Comparison of ENCODE assay signal across 35 mouse cellular contexts in genomic region chr2:71157881-71158280, GRCm38 (mm10). TPM values are rescaled to one million over a fixed set of nuclear protein-coding genes. Genes with fewer than 3 reads are reported as not detected.
"Had no signal": no experiment of that assay in that cellular context is flagged by ENCODE, and none has a peak within 500 bp of the region (broad histone marks: within the 10 kb centered on the region; RNA-seq: fewer than 3 reads in every experiment).

No protein-coding gene starts in this region.

- DNase-seq: heart, postnatal 10 days; heart, postnatal 14 days; heart, postnatal 36 days; kidney, adult 11 months; kidney, adult 18-20 months; kidney, adult 2 months; kidney, adult 8-10 months; kidney, adult 9 months; kidney, postnatal 10 days; kidney, postnatal 14 days; kidney, postnatal 25 days; kidney, postnatal 36 days; kidney, postnatal 4 days; layer of hippocampus, adult 9-11 months; layer of hippocampus, postnatal 36 days had no signal

- ATAC-seq: hindbrain, embryonic 16.5 days; hindbrain, postnatal 0 days; inflammation-experienced regulatory T-cells, adult 6 months; intestine, embryonic 15.5 days; intestine, embryonic 16.5 days; intestine, postnatal 0 days had no signal

- H3K4me2 ChIP-seq: heart, embryonic 11.5 days; heart, embryonic 12.5 days; heart, embryonic 13.5 days; heart, embryonic 15.5 days; hindbrain, embryonic 12.5 days; hindbrain, embryonic 13.5 days; hindbrain, embryonic 14.5 days; hindbrain, embryonic 15.5 days; intestine, embryonic 15.5 days; kidney, embryonic 15.5 days had no signal

- H3K4me3 ChIP-seq: heart, embryonic 10.5 days; heart, embryonic 12.5 days; heart, embryonic 13.5 days; heart, embryonic 15.5 days; hindbrain, embryonic 10.5 days; hindbrain, embryonic 12.5 days; hindbrain, embryonic 13.5 days; hindbrain, embryonic 15.5 days; intestine, embryonic 15.5 days; kidney, embryonic 15.5 days; layer of hippocampus, adult 2 months had no signal

- H3K27me3 ChIP-seq: heart, embryonic 12.5 days; heart, embryonic 13.5 days; heart, embryonic 15.5 days; hindbrain, embryonic 12.5 days; hindbrain, embryonic 13.5 days; hindbrain, embryonic 15.5 days; intestine, embryonic 15.5 days; kidney, embryonic 15.5 days had no signal

- H3K4me1 ChIP-seq: intestine, embryonic 15.5 days had no signal

- H3K9me3 ChIP-seq: heart, embryonic 10.5 days; heart, embryonic 12.5 days; heart, embryonic 13.5 days; heart, embryonic 15.5 days; hindbrain, embryonic 10.5 days; hindbrain, embryonic 12.5 days; hindbrain, embryonic 13.5 days; hindbrain, embryonic 15.5 days; intestine, embryonic 15.5 days; kidney, embryonic 15.5 days had no signal

- H3K9ac ChIP-seq: heart, embryonic 12.5 days; heart, embryonic 13.5 days; heart, embryonic 15.5 days; hindbrain, embryonic 12.5 days; hindbrain, embryonic 13.5 days; hindbrain, embryonic 14.5 days; hindbrain, embryonic 15.5 days; intestine, embryonic 15.5 days; kidney, embryonic 15.5 days had no signal

- H3K27ac ChIP-seq: heart, embryonic 10.5 days; heart, embryonic 13.5 days; heart, embryonic 15.5 days; hindbrain, embryonic 10.5 days; hindbrain, embryonic 12.5 days; hindbrain, embryonic 13.5 days; hindbrain, embryonic 14.5 days; hindbrain, embryonic 15.5 days; hindbrain, postnatal 0 days; intestine, embryonic 15.5 days; kidney, embryonic 15.5 days; kidney, postnatal 0 days; layer of hippocampus, adult 2 months had no signal

- H3K36me3 ChIP-seq: heart, embryonic 10.5 days; heart, embryonic 12.5 days; heart, embryonic 13.5 days; heart, embryonic 15.5 days; hindbrain, embryonic 10.5 days; hindbrain, embryonic 12.5 days; hindbrain, embryonic 13.5 days; hindbrain, embryonic 15.5 days; intestine, embryonic 15.5 days; kidney, embryonic 15.5 days had no signal

RNA-seq across cellular contexts. Expression of gene Cybrd1, which starts 40.2 kb away (rescaled TPM):
- total RNA-seq: hematopoietic stem cell, adult 5-6 weeks had no signal
